Mouse (Mus musculus): Measurements from ENCODE around the gene Zfp950. TPM values are rescaled to one million over a fixed set of nuclear protein-coding genes. Genes with fewer than 3 reads are reported as not detected.

Gene Zfp950
- total RNA-seq, 2 experiments from 2014 or later = 42.1 to 50.7 TPM

DNA sequence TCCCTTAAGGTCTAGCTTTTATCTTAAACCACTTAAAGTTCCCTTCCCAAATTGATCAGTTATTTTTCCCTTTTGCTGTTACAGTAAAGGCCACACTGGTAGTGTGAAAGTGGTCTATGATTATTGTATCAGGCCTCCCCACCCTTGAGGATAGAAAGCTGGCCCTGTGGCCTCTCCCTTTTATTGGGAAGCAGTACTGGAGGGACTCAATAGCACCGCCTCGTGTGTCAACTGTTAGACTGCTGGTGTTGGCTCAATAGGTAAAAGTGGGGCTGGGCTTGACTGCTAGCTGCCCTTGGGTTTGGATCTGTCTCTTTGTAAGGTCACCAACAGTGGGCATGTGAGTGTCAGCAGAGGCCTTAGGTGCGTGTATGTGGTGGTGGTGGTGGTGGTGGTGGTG lies 76.3 kb downstream of the Zfp950 start:
- ATAC-seq (replicated peaks; ENCODE audit: low FRiP score, poor library complexity, severe bottlenecking) = no peak

DNA sequence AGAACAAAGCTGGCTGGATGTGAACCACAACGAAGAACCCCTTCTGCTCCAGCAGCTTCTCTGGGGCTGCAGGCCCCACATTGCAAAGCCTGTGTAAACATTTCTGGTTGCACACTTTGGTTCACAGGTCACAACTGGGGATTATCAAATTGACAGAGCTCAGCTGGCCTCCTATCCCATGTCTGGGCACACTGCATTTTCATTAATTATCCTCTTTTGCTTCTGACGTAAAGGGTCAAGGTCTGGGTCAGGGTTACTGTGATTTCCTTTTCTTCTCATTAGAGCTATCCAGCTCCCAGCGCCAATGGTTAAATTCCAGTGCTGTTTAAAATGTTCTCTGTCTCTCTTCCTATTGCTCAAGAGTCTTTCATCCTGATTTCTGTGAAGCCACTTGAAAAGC lies 83.1 kb downstream of the Zfp950 start:
- no peak for ATAC-seq (replicated peaks; ENCODE audit: low FRiP score, poor library complexity, severe bottlenecking)

DNA sequence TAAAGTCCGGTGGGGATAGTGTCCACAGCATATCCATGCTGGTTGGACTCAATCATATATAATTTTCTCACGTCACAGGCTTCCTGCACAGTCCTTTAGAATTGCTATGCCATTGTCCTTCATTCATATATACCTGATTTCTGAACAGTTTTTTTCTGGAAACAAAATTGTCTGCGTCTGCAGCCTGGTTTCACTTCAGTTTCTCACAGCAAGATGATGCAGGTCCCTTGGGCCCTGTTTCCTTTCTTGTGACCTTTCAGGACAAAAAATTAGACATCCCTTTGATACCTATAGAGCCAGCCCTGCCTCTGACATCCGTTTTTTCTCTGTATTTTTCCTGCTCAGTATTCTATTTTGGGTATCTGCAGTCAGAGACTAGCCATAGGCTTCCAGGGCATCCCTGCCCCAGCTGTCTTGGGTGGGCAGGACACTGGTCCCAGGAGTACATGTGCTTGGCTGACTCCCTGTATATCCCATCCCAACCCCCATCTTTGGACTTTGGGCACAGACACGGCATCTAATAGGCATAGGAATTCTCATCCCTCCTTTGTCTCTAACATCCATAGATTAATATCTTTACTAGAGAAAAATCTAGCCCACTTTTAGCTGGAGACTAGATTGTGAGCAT lies 83.7 kb downstream of the Zfp950 start:
- ATAC-seq (replicated peaks; ENCODE audit: low FRiP score, poor library complexity, severe bottlenecking) = no peak

DNA sequence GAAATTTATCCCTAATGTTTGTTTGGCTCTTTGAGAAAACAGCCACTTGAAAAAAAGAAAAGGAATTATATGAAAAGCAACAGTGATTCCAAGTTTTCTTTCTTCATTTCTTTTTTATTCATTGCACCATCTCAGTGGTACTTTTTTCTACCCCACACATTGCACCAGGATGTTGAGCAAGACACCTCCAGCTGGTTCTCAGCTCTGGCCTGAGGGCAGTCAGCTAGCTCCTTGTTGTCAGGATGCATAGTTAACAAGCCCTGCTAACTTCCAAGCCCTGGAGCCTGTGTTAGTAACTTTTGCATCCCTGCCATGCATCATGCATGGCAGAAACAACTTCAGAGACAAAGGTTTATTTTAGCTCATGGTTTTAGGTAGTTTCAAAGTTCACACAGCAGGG lies 87.9 kb downstream of the Zfp950 start:
- ATAC-seq (replicated peaks; ENCODE audit: low FRiP score, poor library complexity, severe bottlenecking) = no peak

DNA sequence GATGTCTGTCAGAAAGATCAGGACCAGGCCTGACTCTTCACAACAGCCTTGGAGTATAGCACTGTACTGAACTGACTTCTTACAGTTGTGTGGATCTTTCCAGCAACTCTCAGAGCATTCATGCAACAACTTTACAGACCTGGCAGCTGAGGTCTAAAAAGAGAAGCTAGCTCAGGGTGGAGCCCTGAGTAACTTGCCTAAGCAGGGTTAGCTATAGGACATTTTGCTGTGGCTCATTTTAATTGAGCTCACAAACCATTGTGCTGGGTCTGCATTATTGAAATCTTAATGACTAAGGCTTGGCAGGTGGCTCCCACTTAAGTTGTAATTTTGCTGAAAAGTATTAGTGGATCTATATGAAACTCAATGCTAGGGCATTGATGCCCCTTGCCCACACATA lies 88.6 kb downstream of the Zfp950 start:
- ATAC-seq (replicated peaks; ENCODE audit: low FRiP score, poor library complexity, severe bottlenecking) = no peak

DNA sequence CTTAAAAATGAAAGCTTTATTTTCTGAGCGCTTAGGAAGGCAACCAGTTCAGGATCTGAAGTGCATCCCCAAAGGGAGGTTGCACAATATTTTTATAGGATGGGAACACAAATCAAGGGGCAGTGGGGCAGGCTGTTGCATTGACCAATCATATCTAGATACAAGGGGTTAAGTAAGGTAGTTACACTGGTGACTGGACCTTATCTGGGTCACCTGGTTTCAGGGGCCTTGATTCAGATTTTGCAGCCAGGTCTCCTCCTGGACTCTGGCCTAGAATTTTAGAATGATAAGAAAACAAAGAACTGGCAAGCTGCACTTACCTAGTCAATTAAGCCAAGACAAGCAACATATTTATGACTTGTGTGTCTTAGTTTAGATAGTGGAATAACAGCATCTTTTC lies 89.5 kb downstream of the Zfp950 start:
- ATAC-seq (replicated peaks; ENCODE audit: low FRiP score, poor library complexity, severe bottlenecking) = no peak

DNA sequence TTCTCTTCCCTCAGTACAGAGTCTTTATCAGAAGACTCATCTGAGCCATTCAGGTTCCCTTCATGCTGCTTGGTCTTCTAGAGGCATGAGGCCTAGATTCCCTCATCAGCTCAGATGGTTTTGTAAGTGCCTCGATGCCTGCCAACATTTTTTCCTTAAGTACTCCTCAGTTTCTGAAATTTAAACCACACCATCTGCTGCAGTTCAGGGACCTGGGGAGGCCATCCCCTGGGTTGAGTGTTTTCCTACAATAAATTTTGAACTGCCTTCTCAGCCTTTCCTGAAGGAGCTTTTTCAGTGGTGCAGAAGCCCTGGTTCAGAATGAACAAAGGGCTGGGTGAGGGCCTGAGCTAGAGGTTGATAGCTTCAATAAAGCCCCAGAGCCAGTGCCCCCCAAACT lies 91.2 kb downstream of the Zfp950 start:
- no peak for ATAC-seq (replicated peaks; ENCODE audit: low FRiP score, poor library complexity, severe bottlenecking)

DNA sequence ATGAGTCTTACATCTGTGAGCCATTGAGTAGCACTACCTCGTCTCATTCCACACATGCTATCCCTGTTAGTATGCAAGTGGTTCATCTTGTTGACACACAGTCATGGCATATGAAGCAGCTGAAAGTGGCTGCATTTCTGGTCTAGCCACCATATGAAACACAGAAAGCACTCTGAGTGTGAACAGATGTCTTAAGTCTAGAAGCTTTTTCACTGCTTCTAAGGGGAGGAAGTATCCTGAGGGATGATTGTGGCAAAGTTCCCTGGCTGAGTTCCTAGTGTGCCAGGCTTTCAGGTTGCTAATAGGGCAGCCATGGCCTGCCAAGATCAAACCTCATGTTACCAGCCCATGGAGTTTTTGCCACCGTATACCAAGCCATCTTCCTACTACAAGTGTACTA lies 92.0 kb downstream of the Zfp950 start:
- no peak for ATAC-seq (replicated peaks; ENCODE audit: low FRiP score, poor library complexity, severe bottlenecking)

DNA sequence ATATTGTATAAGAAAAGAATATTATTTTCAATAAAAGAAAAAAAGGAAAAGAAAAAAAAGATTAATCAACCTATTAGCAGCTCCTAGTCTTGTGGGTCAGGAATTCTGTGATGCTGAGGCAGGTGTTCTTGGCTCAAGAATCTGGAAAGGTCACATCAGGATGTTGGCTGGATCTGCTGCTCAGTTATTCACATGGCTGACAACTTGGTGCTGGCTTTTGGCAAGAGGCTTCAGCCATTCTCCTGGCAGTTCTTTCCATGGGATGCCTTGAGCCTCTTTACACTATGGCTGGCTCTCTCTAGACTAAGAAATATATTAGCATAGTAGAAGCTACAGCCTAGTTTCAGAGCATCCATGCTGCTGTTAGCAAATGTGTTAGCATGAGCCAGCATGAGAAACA lies 101.5 kb downstream of the Zfp950 start:
- no peak for ATAC-seq (replicated peaks; ENCODE audit: low FRiP score, poor library complexity, severe bottlenecking)

DNA sequence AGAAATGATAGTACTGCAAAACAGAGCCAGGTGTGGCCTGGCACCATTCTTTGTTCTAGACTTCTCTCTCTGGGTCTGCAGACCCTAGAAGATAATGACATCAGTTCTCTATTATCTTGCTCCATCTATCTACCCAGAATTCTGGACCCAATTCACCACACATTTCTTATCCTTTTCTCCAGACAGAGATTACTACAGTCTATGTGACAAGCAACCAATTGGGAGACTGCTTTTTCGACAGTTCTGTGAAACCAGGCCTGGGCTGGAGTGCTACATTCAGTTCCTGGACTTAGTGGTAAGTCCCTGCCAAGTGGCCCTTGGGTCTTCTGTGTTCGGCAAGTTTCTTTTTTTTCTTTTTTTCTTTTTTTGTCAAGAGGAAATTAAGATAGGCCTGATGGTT lies 109.1 kb downstream of the Zfp950 start:
- ATAC-seq (replicated peaks; ENCODE audit: low FRiP score, poor library complexity, severe bottlenecking) = no peak

DNA sequence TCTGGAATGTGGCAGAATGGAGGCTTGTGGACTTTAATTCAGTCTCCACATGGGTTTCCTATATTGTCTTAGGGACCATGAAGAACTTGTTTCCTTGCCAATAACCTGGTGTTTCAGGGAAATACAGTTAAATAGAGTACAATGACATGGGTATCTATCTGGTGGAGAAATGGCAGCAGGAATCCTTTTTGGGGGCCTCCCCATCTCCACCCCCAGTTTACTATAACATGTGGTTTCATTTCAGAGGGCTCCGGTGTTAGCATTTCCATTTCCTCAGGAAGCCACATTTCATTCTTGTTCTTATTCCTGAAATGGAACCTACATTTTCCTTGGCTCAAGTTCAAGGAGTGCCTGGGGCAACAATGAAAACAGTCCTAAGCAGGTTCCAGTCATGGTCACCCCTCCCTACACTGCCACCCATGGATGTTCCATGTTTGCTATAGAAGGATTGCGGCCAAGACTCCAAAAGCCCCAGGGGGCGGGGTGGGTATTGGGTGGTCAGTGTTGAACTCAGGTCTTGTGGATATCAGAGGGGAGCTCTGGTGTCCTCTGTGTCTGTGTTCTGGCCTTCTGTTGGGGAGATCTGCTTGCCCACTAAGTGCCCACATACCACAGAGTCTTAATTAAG lies 118.6 kb downstream of the Zfp950 start:
- ATAC-seq (replicated peaks; ENCODE audit: low FRiP score, poor library complexity, severe bottlenecking) = no peak

DNA sequence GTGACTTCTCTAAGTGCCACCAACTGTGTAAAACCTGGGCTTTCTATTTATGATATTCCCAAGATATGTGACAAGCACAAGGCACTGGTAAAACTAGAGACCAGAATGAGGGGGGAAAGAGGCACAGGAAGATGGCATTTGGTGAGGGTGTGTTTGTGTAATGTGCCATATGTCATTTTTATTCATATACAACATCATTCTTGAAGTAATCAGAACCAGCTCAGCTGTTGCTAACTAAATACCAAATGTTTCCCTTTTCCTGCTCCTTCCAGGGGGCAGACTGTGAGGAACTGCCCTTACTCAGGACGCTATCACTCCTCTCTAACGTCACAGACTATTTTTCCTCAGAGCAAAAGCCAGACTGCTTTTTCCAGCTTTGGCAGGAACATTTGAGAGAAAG lies 119.1 kb downstream of the Zfp950 start:
- ATAC-seq (replicated peaks; ENCODE audit: low FRiP score, poor library complexity, severe bottlenecking) = no peak

DNA sequence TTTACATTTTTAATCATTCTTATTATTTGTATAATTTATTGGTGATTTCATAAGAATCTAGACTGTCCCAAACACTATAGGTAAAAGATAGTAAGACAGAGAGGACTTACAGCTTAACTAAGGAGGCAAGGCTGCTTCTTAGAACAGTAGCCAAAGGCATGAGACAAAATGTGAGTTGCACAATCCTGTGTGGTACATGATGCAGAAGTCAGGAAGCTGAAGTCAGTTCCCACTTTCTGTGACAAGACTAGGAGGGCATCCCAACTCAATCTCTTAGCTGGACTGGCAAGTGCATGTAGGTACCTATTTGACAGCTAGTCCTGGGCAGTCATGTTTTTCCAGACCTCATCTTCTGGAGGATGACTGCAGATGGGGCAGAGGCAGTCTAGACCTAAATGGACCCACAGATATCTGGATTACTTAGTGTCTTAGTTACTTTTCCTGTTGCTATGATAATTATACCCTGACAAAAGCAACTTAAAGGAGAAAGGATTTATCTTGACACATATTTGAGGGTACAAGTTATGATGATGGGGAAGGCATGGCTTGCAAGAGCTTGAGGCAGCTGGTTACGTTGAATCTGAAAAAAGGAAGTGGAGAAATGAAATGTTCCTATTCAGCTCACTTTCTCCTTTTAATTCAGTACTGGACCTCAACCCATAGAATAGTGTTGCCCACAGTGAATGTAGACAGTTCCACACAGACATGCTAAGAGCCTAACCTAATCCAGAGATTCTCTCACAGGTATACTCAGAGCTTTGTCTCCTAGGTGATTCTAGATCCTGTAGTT lies 123.0 kb downstream of the Zfp950 start:
- ATAC-seq (replicated peaks; ENCODE audit: low FRiP score, poor library complexity, severe bottlenecking) = no peak

DNA sequence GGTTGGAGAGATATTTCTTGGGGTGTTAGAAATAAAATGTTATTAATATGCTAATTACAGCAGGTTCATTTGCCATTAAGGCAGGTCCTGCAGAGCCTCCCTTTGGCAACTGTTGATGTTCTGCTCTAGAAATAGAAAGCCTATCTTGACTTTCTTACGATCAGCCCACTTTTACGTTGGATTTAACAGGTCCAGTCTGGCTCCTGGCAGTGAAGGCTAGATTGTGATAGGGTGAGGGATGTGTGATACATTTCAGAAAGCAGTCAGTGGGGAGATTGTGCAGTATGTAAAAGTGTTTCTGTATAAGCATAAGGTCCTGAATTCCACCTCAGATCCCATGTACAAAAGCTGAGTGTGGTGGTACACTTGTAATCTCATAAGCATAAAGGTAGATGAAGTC lies 131.4 kb downstream of the Zfp950 start:
- ATAC-seq (replicated peaks; ENCODE audit: low FRiP score, poor library complexity, severe bottlenecking) = no peak

Other genes with a start within 250 kb of the Zfp950 start
- gene Gm7102, start 35.5 kb upstream of the Zfp950 start, total RNA-seq (2015; ENCODE audit: low replicate concordance) = 0.58 TPM in 1 of 2 replicates, not detected in the other
- 1.0 TPM in 1 of 2 replicates, not detected in the other for gene Gm7102, start 35.5 kb upstream of the Zfp950 start, total RNA-seq (2017; ENCODE audit: low replicate concordance)
- not detected in 2 replicates for gene Gm6020, start 43.0 kb upstream of the Zfp950 start, total RNA-seq (2015; ENCODE audit: low replicate concordance)
- not detected in 2 replicates for gene Gm6020, start 43.0 kb upstream of the Zfp950 start, total RNA-seq (2017; ENCODE audit: low replicate concordance)
- gene Csf2ra, start 87.6 kb upstream of the Zfp950 start, total RNA-seq (2015; ENCODE audit: low replicate concordance) = 39.8 and 49.9 TPM in 2 replicates
- 16.9 and 22.8 TPM in 2 replicates for gene Csf2ra, start 87.6 kb upstream of the Zfp950 start, total RNA-seq (2017; ENCODE audit: low replicate concordance)
- gene Gm21060, start 156.2 kb upstream of the Zfp950 start, total RNA-seq (2015; ENCODE audit: low replicate concordance) = not detected in 2 replicates
- not detected in 2 replicates for gene Gm21060, start 156.2 kb upstream of the Zfp950 start, total RNA-seq (2017; ENCODE audit: low replicate concordance)